Mouse (Mus musculus) MEL (cell line): Measurements from ENCODE around the gene Rer1. TPM values are rescaled to one million over a fixed set of nuclear protein-coding genes. Genes with fewer than 3 reads are reported as not detected.

Experiments
- DNase-seq: peaks from one replicate; pipeline ENCODE4 v3.0.0; 2011; ENCODE audit warnings: low read depth, low spot score
- H3K27ac ChIP-seq: 2 replicates; pipeline ENCODE4 v1.5.1; 2012; ENCODE audit warnings: low read depth, mild to moderate bottlenecking, control low read depth, low read length, moderate library complexity; ENCODE audit not compliant: control insufficient read depth
- H3K27me3 ChIP-seq, 2 experiments: fragments of 150-350 bp in 1 of 2; sonication (generic) in 1 of 2; 2 replicates each; pipeline ENCODE4 v1.6.1; 2012; ENCODE audit warnings: low read length in 2 of 2, mild to moderate bottlenecking in 2 of 2, improper control_type of control experiment in 1 of 2, moderate library complexity in 1 of 2; ENCODE audit not compliant: insufficient read depth in 2 of 2, control insufficient read depth in 1 of 2
- H3K36me3 ChIP-seq, 2 experiments: 2 replicates each; pipeline ENCODE4 v1.6.1; 2012 to 2014; ENCODE audit warnings: low read length in 2 of 2, improper control_type of control experiment in 1 of 2, inconsistent platforms in 1 of 2, mild to moderate bottlenecking in 1 of 2; ENCODE audit not compliant: insufficient read depth in 2 of 2, control insufficient read depth in 1 of 2
- H3K4me1 ChIP-seq, 2 experiments: fragments of 150-350 bp in 1 of 2; sonication (generic) in 1 of 2; 2 replicates each; pipeline ENCODE4 v1.6.1; 2012; ENCODE audit warnings: low read length in 2 of 2, improper control_type of control experiment in 1 of 2, mild to moderate bottlenecking in 1 of 2; ENCODE audit not compliant: insufficient read depth in 2 of 2, control insufficient read depth in 1 of 2
- H3K4me3 ChIP-seq, 2 experiments: fragments of 150-350 bp in 1 of 2; sonication (generic) in 1 of 2; 2 replicates each; pipeline ENCODE4 v1.5.1; 2012; ENCODE audit warnings: low read depth in 2 of 2, low read length in 2 of 2, mild to moderate bottlenecking in 2 of 2, moderate library complexity in 2 of 2, control low read depth in 1 of 2, improper control_type of control experiment in 1 of 2; ENCODE audit not compliant: control insufficient read depth in 1 of 2, insufficient read depth in 1 of 2
- H3K79me2 ChIP-seq: 2 replicates; pipeline ENCODE4 v1.6.1; 2012; ENCODE audit warnings: mild to moderate bottlenecking, low read length, moderate library complexity; ENCODE audit not compliant: control insufficient read depth, poor library complexity, insufficient read depth
- H3K9ac ChIP-seq: 2 replicates; pipeline ENCODE4 v1.6.1; 2012; ENCODE audit warnings: low read depth, mild to moderate bottlenecking, control low read depth, low read length, moderate library complexity; ENCODE audit not compliant: control insufficient read depth, poor library complexity, severe bottlenecking
- H3K9me3 ChIP-seq: fragments of 150-350 bp; sonication (generic); replicated peaks from 2 replicates; pipeline ENCODE4 v1.6.1; 2012; ENCODE audit warnings: mild to moderate bottlenecking, low read length, improper control_type of control experiment, moderate library complexity; ENCODE audit not compliant: insufficient read depth
- BHLHE40 ChIP-seq: IDR thresholded peaks from 2 replicates; pipeline ENCODE4 v1.6.1; 2012; ENCODE audit warnings: low read depth, mild to moderate bottlenecking, inconsistent platforms, low read length, improper control_type of control experiment, borderline replicate concordance
- CHD2 ChIP-seq: IDR thresholded peaks from 2 replicates; pipeline ENCODE4 v1.6.1; 2011; ENCODE audit warnings: low read length, improper control_type of control experiment
- E2F4 ChIP-seq: IDR thresholded peaks from 2 replicates; pipeline ENCODE4 v1.6.1; 2011; ENCODE audit warnings: low read depth, low read length, improper control_type of control experiment, borderline replicate concordance
- ELF1 ChIP-seq: IDR thresholded peaks from 2 replicates; pipeline ENCODE4 v1.6.1; 2014; ENCODE audit warnings: low read depth, mild to moderate bottlenecking, inconsistent platforms, low read length, improper control_type of control experiment, moderate library complexity
- ETS1 ChIP-seq: IDR thresholded peaks from 2 replicates; pipeline ENCODE4 v1.6.1; 2012; ENCODE audit warnings: low read depth, mild to moderate bottlenecking, inconsistent platforms, low read length, improper control_type of control experiment, moderate library complexity
- GABPA ChIP-seq: IDR thresholded peaks from 2 replicates; pipeline ENCODE4 v1.6.1; 2012; ENCODE audit warnings: low read depth, mild to moderate bottlenecking, inconsistent platforms, low read length, improper control_type of control experiment, moderate library complexity
- GATA1 ChIP-seq: IDR thresholded peaks from 2 replicates; pipeline ENCODE4 v1.6.1; 2011; ENCODE audit warnings: low read depth, low read length, improper control_type of control experiment
- HCFC1 ChIP-seq: IDR thresholded peaks from 2 replicates; pipeline ENCODE4 v1.6.1; 2012; ENCODE audit warnings: low read depth, mild to moderate bottlenecking, inconsistent platforms, low read length, improper control_type of control experiment, moderate library complexity
- JUND ChIP-seq: IDR thresholded peaks from 2 replicates; pipeline ENCODE4 v1.6.1; 2011; ENCODE audit warnings: low read depth, mild to moderate bottlenecking, improper control_type of control experiment, low read length
- KAT2A ChIP-seq: conservative IDR thresholded peaks from 2 replicates; pipeline ENCODE4 v1.6.1; 2012; ENCODE audit warnings: low read depth, low read length, improper control_type of control experiment, inconsistent platforms
- MAX ChIP-seq: IDR thresholded peaks from 2 replicates; pipeline ENCODE4 v1.6.1; 2011; ENCODE audit warnings: low read length, improper control_type of control experiment
- MAZ ChIP-seq: IDR thresholded peaks from 2 replicates; pipeline ENCODE4 v1.6.1; 2012; ENCODE audit warnings: low read depth, mild to moderate bottlenecking, inconsistent platforms, low read length, improper control_type of control experiment
- MXI1 ChIP-seq: IDR thresholded peaks from 2 replicates; pipeline ENCODE4 v1.6.1; 2011; ENCODE audit warnings: mild to moderate bottlenecking, low read depth, low read length, improper control_type of control experiment
- MYB ChIP-seq: IDR thresholded peaks from 2 replicates; pipeline ENCODE4 v1.6.1; 2011; ENCODE audit warnings: mild to moderate bottlenecking, low read depth, low read length, improper control_type of control experiment
- MYC ChIP-seq: IDR thresholded peaks from 2 replicates; pipeline ENCODE4 v1.6.1; 2011; ENCODE audit warnings: low read depth, mild to moderate bottlenecking, low read length, improper control_type of control experiment, moderate library complexity
- POLR2A ChIP-seq, 2 experiments: IDR thresholded peaks; 2 replicates each; pipeline ENCODE4 v1.6.1; 2011 to 2012; ENCODE audit warnings: low read length in 2 of 2, mild to moderate bottlenecking in 2 of 2, control low read depth in 1 of 2, improper control_type of control experiment in 1 of 2, low read depth in 1 of 2, moderate library complexity in 1 of 2; ENCODE audit not compliant: control insufficient read depth in 1 of 2, insufficient read depth in 1 of 2, poor library complexity in 1 of 2
- POLR2AphosphoS2 ChIP-seq: IDR thresholded peaks from 2 replicates; pipeline ENCODE4 v1.6.1; 2011; ENCODE audit warnings: low read length, improper control_type of control experiment
- RAD21 ChIP-seq: IDR thresholded peaks from 2 replicates; pipeline ENCODE4 v1.6.1; 2011; ENCODE audit warnings: mild to moderate bottlenecking, low read depth, low read length, improper control_type of control experiment
- SMC3 ChIP-seq: IDR thresholded peaks from 2 replicates; pipeline ENCODE4 v1.6.1; 2011; ENCODE audit warnings: low read depth, low read length, improper control_type of control experiment
- TBP ChIP-seq: IDR thresholded peaks from 2 replicates; pipeline ENCODE4 v1.8.0; 2011; ENCODE audit warnings: low read depth, low read length, improper control_type of control experiment
- TCF12 ChIP-seq: IDR thresholded peaks from 2 replicates; pipeline ENCODE4 v1.6.1; 2014; ENCODE audit warnings: low read depth, mild to moderate bottlenecking, inconsistent platforms, low read length, improper control_type of control experiment, moderate library complexity
- UBTF ChIP-seq: IDR thresholded peaks from 2 replicates; pipeline ENCODE4 v1.6.1; 2012; ENCODE audit warnings: low read depth, mild to moderate bottlenecking, inconsistent platforms, low read length, improper control_type of control experiment, moderate library complexity, borderline replicate concordance; ENCODE audit not compliant: insufficient read depth
- USF1 ChIP-seq: IDR thresholded peaks from 2 replicates; pipeline ENCODE4 v1.6.1; 2014; ENCODE audit warnings: low read depth, mild to moderate bottlenecking, inconsistent platforms, low read length, improper control_type of control experiment, moderate library complexity
- USF2 ChIP-seq, 2 experiments: IDR thresholded peaks; 2 replicates each; pipeline ENCODE4 v1.6.1; 2011 to 2012; ENCODE audit warnings: improper control_type of control experiment in 2 of 2, low read length in 2 of 2, borderline replicate concordance in 1 of 2, inconsistent platforms in 1 of 2, low read depth in 1 of 2, mild to moderate bottlenecking in 1 of 2; ENCODE audit not compliant: insufficient read depth in 1 of 2
- ZC3H11A ChIP-seq: IDR thresholded peaks from 2 replicates; pipeline ENCODE4 v1.6.1; 2012; ENCODE audit warnings: low read depth, mild to moderate bottlenecking, inconsistent platforms, low read length, improper control_type of control experiment
- ZMIZ1 ChIP-seq: IDR thresholded peaks from 2 replicates; pipeline ENCODE4 v1.6.1; 2012; ENCODE audit warnings: low read depth, mild to moderate bottlenecking, inconsistent platforms, low read length, improper control_type of control experiment, moderate library complexity
- polyA plus RNA-seq, 2 experiments: library from polyadenylated mRNA; stranded (reverse) in 1 of 2; unstranded in 1 of 2; fragments of >175 nt in 1 of 2; fragments of >200 nt in 1 of 2; gene quantifications; 2 replicates each; pipeline versions ENCODE4 v1.2.1 to v1.2.4; 2012; ENCODE audit warnings: low replicate concordance in 2 of 2, low read depth in 1 of 2; ENCODE audit not compliant: insufficient read length in 2 of 2, insufficient read depth in 1 of 2, missing spikeins in 1 of 2
- total RNA-seq: library from RNA; depleted of rRNA; stranded (reverse); fragments of 300-350 nt; gene quantifications from 2 replicates; pipeline ENCODE4 v1.2.3, GENCODE M21; 2012

Gene Rer1
- total and polyA plus RNA-seq, 3 experiments = 114 to 379 (median 140) TPM

GRCm38 (mm10) chr4:155133658-155134417 lies 47.7 kb upstream of the Rer1 start:
- Histone ChIP-seq H3K9me3 (no peaks in the 10 kb centered on the region), H3K9ac (no peak overlapping the region), H3K36me3 (no peaks in the 10 kb centered on the region), H3K79me2 (no peaks in the 10 kb centered on the region), H3K27me3 (no peaks in the 10 kb centered on the region), H3K4me3 (no peak overlapping the region), H3K4me1 (no peaks in the 10 kb centered on the region), H3K27ac (no peak overlapping the region)
- TF ChIP-seq ELF1 (no peak), SMC3 (no peak), GATA1 (no peak), UBTF (no peak), ZC3H11A (no peak), MYC (no peak), BHLHE40 (no peak), GABPA (no peak), ETS1 (no peak), USF1 (no peak), KAT2A (no peak), HCFC1 (no peak), MXI1 (no peak), E2F4 (no peak), ZMIZ1 (no peak), POLR2AphosphoS2 (no peak), MYB (no peak), MAX (no peak)
- no peak for DNase-seq

DNA sequence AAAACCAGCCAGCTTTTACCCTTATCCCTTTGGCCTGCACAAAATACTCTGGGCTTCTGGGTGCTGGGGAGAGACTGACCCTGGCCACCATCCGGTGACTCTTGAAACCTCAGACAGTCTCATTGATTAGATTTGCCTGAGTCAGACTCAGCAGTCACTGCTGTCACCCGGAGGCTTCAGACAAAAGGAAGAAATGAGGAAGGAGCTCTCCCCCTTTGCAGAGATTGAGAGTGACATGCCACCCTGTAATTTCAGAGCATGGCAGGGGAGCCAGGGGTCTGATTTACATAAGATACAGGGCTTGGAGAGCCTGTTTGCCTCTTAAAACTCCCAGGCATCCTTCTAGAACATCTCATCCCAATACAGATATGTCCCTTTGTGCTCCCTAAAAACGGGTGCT lies 47.0 kb upstream of the Rer1 start:
- Histone ChIP-seq H3K27me3 (no peaks in the 10 kb centered on the region), H3K4me3 (no peak overlapping the region), H3K9me3 (no peaks in the 10 kb centered on the region), H3K4me1 (no peaks in the 10 kb centered on the region), H3K36me3 (no peaks in the 10 kb centered on the region)
- no peak for DNase-seq
- TF ChIP-seq USF1 = no peak
- TF ChIP-seq ZC3H11A = no peak
- TF ChIP-seq RAD21 = no peak
- no peak for TF ChIP-seq POLR2A (IDR thresholded peaks at IDR 0.05; ENCODE audit: control insufficient read depth in 1 of 2, insufficient read depth in 1 of 2, low read depth in 1 of 2, low read length in 2 of 2, poor library complexity in 1 of 2)
- no peak for TF ChIP-seq MAZ
- no peak for TF ChIP-seq TBP
- TF ChIP-seq GATA1 = no peak
- TF ChIP-seq KAT2A = no peak
- TF ChIP-seq CHD2 = no peak
- TF ChIP-seq E2F4 = no peak
- no peak for TF ChIP-seq MYB
- TF ChIP-seq JUND = no peak
- TF ChIP-seq USF2 (IDR thresholded peaks at IDR 0.05; ENCODE audit: borderline replicate concordance in 1 of 2, insufficient read depth in 1 of 2, low read depth in 1 of 2, low read length in 2 of 2) = no peak
- no peak for TF ChIP-seq TCF12
- TF ChIP-seq, all 39 proteins: peak for 0
- Histone ChIP-seq H3K79me2 (no peaks in the 10 kb centered on the region), H3K9ac (no peak overlapping the region), H3K27ac (no peak overlapping the region)
